Mouse (Mus musculus): Measurements from ENCODE around the gene 5730596B20Rik. TPM values are rescaled to one million over a fixed set of nuclear protein-coding genes. Genes with fewer than 3 reads are reported as not detected.

Gene 5730596B20Rik
- polyA plus RNA-seq, 1 experiment from 2014 or later = 1.3 TPM

GRCm38 (mm10) chr6:52207684-52207976 is 30.3 kb downstream of the 5730596B20Rik start:
- H3K27ac ChIP-seq = peak overlapping the region; percentile 15; the same call in 1 of the 2 replicates
- H3K4me2 ChIP-seq (ENCODE audit: low read length) = peak overlapping the region; percentile 89
- H3K9ac ChIP-seq (ENCODE audit: low read depth, low read length) = peak overlapping the region; percentile 47; the same call in 1 of the 2 replicates
- H3K36me3 ChIP-seq (ENCODE audit: insufficient read depth, low read length) = 0 out of 2 replicates have a peak, but pooled peaks cover 7% of the 10 kb centered on the region
- DNase-seq (ENCODE audit: low spot score) (peak; percentile 68), ATAC-seq (replicated peaks; ENCODE audit: low FRiP score, low read depth) (no peak)
- no peak overlapping the region for H3K4me3 ChIP-seq (replicated peaks; ENCODE audit: low read depth, low read length)
- peaks cover 44% of the 10 kb centered on the region for H3K4me1 ChIP-seq (replicated peaks; ENCODE audit: insufficient read depth, low read length)
- H3K27me3 ChIP-seq (ENCODE audit: insufficient read depth, low read length) = no peaks in the 10 kb centered on the region
- H3K9me3 ChIP-seq (replicated peaks; ENCODE audit: low read length) = no peaks in the 10 kb centered on the region
- TF ChIP-seq CTCF (IDR thresholded peaks at IDR 0.05; ENCODE audit: low read depth) = no peak

- H3K9ac ChIP-seq (ENCODE audit: low read depth, low read length) = peak within 1 kb of the TSS; percentile 64
- ATAC-seq (replicated peaks; ENCODE audit: low FRiP score, low read depth) (no peak), DNase-seq (ENCODE audit: low spot score) (peak; percentile 79)
- H3K4me3 ChIP-seq (replicated peaks; ENCODE audit: low read depth, low read length) = peak within 1 kb of the TSS; percentile 78
- H3K36me3 ChIP-seq (ENCODE audit: insufficient read depth, low read length) = 0 out of 2 replicates have a peak, but pooled peaks cover 7% of the 10 kb centered on the region
- peak within 1 kb of the TSS; percentile 89 for H3K4me2 ChIP-seq (ENCODE audit: low read length)
- 2% methylated on average over 47 of the region's 47 CpGs for whole genome bisulfite sequencing
- no peak for TF ChIP-seq CTCF (IDR thresholded peaks at IDR 0.05; ENCODE audit: low read depth)
- no peaks in the 10 kb centered on the region for H3K9me3 ChIP-seq (replicated peaks; ENCODE audit: low read length)
- H3K27ac ChIP-seq = peak within 1 kb of the TSS; percentile 85
- no peaks in the 10 kb centered on the region for H3K27me3 ChIP-seq (ENCODE audit: insufficient read depth, low read length)
- H3K4me1 ChIP-seq (replicated peaks; ENCODE audit: insufficient read depth, low read length) = peaks cover 42% of the 10 kb centered on the region
These were observed 31.0 kb downstream of the 5730596B20Rik start, which contains the start of gene Hoxa6 for GRCm38 (mm10) chr6:52208072-52208867. Gene Hoxa6, minus strand, starts transcription at chr6:52208722.

GRCm38 (mm10) chr6:52208868-52209684 is 31.8 kb downstream of the 5730596B20Rik start:
- no peak for TF ChIP-seq CTCF (IDR thresholded peaks at IDR 0.05; ENCODE audit: low read depth)
- Histone ChIP-seq H3K9me3 (replicated peaks; ENCODE audit: low read length) (no peaks in the 10 kb centered on the region), H3K27me3 (ENCODE audit: insufficient read depth, low read length) (no peaks in the 10 kb centered on the region), H3K27ac (peak overlapping the region; percentile 85), H3K4me3 (replicated peaks; ENCODE audit: low read depth, low read length) (peak overlapping the region; percentile 78), H3K4me1 (replicated peaks; ENCODE audit: insufficient read depth, low read length) (peaks cover 42% of the 10 kb centered on the region), H3K4me2 (ENCODE audit: low read length) (peak overlapping the region; percentile 89), H3K36me3 (ENCODE audit: insufficient read depth, low read length) (0 out of 2 replicates have a peak, but pooled peaks cover 4% of the 10 kb centered on the region), H3K9ac (ENCODE audit: low read depth, low read length) (peak overlapping the region; percentile 64)
- ATAC-seq (replicated peaks; ENCODE audit: low FRiP score, low read depth) (no peak), DNase-seq (ENCODE audit: low spot score) (peak; percentile 64)
- 5% methylated on average over 17 of the region's 18 CpGs for WGBS

- Histone ChIP-seq H3K36me3 (ENCODE audit: insufficient read depth, low read length) (0 out of 2 replicates have a peak, but pooled peaks cover 4% of the 10 kb centered on the region), H3K4me3 (replicated peaks; ENCODE audit: low read depth, low read length) (peak overlapping the region; percentile 78), H3K4me1 (replicated peaks; ENCODE audit: insufficient read depth, low read length) (peaks cover 47% of the 10 kb centered on the region), H3K4me2 (ENCODE audit: low read length) (peak overlapping the region; percentile 89), H3K9me3 (replicated peaks; ENCODE audit: low read length) (no peaks in the 10 kb centered on the region), H3K9ac (ENCODE audit: low read depth, low read length) (peak overlapping the region; percentile 64), H3K27me3 (ENCODE audit: insufficient read depth, low read length) (no peaks in the 10 kb centered on the region), H3K27ac (peak overlapping the region; percentile 85)
- DNase-seq (ENCODE audit: low spot score) (no peak), ATAC-seq (replicated peaks; ENCODE audit: low FRiP score, low read depth) (no peak)
- 7% methylated on average over 12 of the region's 12 CpGs for WGBS
- no peak for TF ChIP-seq CTCF (IDR thresholded peaks at IDR 0.05; ENCODE audit: low read depth)
These were observed 32.4 kb downstream of the 5730596B20Rik start for GRCm38 (mm10) chr6:52209685-52210046.

GRCm38 (mm10) chr6:52211170-52211935 is 34.1 kb downstream of the 5730596B20Rik start:
- TF ChIP-seq CTCF (IDR thresholded peaks at IDR 0.05; ENCODE audit: low read depth) = peak; percentile 82
- Histone ChIP-seq H3K4me1 (replicated peaks; ENCODE audit: insufficient read depth, low read length) (peaks cover 55% of the 10 kb centered on the region), H3K9ac (ENCODE audit: low read depth, low read length) (peak overlapping the region; percentile 90), H3K9me3 (replicated peaks; ENCODE audit: low read length) (no peaks in the 10 kb centered on the region), H3K27me3 (ENCODE audit: insufficient read depth, low read length) (no peaks in the 10 kb centered on the region), H3K36me3 (ENCODE audit: insufficient read depth, low read length) (no peaks in the 10 kb centered on the region), H3K4me3 (replicated peaks; ENCODE audit: low read depth, low read length) (peak overlapping the region; percentile 78), H3K4me2 (ENCODE audit: low read length) (peak overlapping the region; percentile 89), H3K27ac (peak overlapping the region; percentile 99)
- peak; percentile 15; the same call in 1 of the 2 replicates for ATAC-seq (replicated peaks; ENCODE audit: low FRiP score, low read depth)
- under 1% methylated on average over 37 of the region's 37 CpGs for WGBS
- peak; percentile 92 for DNase-seq (ENCODE audit: low spot score)

All from kidney, postnatal 0 days (tissue).